Comparison of ENCODE assay signal across 8 mouse cellular contexts in the genomic region with DNA sequence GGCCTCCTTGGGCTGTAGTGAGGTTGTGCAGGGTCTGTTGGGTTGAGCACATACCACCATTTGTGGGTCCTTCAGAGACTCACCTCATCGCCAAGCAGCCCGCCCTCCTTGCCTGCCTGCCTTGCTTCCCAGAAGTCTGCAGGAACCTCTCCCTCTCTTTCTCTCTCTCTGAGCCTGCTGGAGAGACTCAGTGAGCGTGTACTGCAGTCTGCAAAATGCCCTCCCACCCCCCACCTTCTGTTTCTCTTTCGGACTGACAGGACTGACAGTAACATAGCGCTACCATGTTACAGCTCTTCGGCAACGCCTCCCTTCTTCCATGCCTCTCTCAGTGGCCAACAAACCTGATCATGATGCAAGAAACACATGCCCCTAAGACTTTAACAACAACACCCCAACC. TPM values are rescaled to one million over a fixed set of nuclear protein-coding genes. Genes with fewer than 3 reads are reported as not detected.
A peak's percentile ranks its signal among the peaks of the same experiment; 100 is the strongest.
DNase-seq lines count a peak whose midpoint lies in the region; ATAC-seq and TF ChIP-seq lines count a peak whose summit lies in the region.

No protein-coding gene starts in this region.

- TF ChIP-seq POLR2A in heart, adult 2 months (IDR thresholded peaks at IDR 0.05; ENCODE audit: insufficient read depth, low read depth, low read length), result no peak

- 0 out of 2 replicates have a peak overlapping the region, but pooled peaks have one; percentile 16 for H3K4me2 ChIP-seq in embryonic facial prominence, embryonic 12.5 days (replicated peaks)
- H3K4me2 ChIP-seq in neural tube, embryonic 13.5 days, result no peak overlapping the region

- peaks cover 6% of the 10 kb centered on the region; the same call in 1 of the 2 replicates for H3K36me3 ChIP-seq in heart, adult 2 months (ENCODE audit: control insufficient read depth, insufficient read depth, low read length)
- H3K36me3 ChIP-seq in embryonic facial prominence, embryonic 12.5 days, result no peaks in the 10 kb centered on the region
- H3K36me3 ChIP-seq in neural tube, embryonic 13.5 days, result no peaks in the 10 kb centered on the region

- no peak overlapping the region for H3K9ac ChIP-seq in heart, adult 2 months (ENCODE audit: low read depth, low read length)
- H3K9ac ChIP-seq in embryonic facial prominence, embryonic 12.5 days, result 0 out of 2 replicates have a peak overlapping the region, but pooled peaks have one; percentile 25
- H3K9ac ChIP-seq in neural tube, embryonic 13.5 days, result peak overlapping the region; percentile 34

- no peak for TF ChIP-seq CTCF in heart, adult 2 months (IDR thresholded peaks at IDR 0.05)
- TF ChIP-seq CTCF in left cerebral cortex, adult 2 months (IDR thresholded peaks at IDR 0.05), result no peak

- no peaks in the 10 kb centered on the region for H3K9me3 ChIP-seq in embryonic facial prominence, embryonic 12.5 days
- H3K9me3 ChIP-seq in neural tube, embryonic 13.5 days, result no peaks in the 10 kb centered on the region

- no peak for DNase-seq in heart, adult 2 months
- no peak for DNase-seq in heart, postnatal 14 days
- no peak for DNase-seq in left cerebral cortex, adult 2 months (ENCODE audit: extremely low spot score in 1 of 2, low spot score in 2 of 2)
- DNase-seq in left cerebral cortex, adult 11 months (ENCODE audit: low spot score), result no peak
- no peak for DNase-seq in left cerebral cortex, postnatal 10 days (ENCODE audit: extremely low spot score in 1 of 2, low spot score in 2 of 2)

- no peak for TF ChIP-seq EP300 in heart, adult 2 months (IDR thresholded peaks at IDR 0.05; ENCODE audit: insufficient read depth, low read depth, low read length)

- H3K4me3 ChIP-seq in heart, adult 2 months, result peak overlapping the region; percentile 8; the same call in 1 of the 2 replicates
- H3K4me3 ChIP-seq in left cerebral cortex, adult 2 months, result no peak overlapping the region
- H3K4me3 ChIP-seq in embryonic facial prominence, embryonic 12.5 days, result no peak overlapping the region
- no peak overlapping the region for H3K4me3 ChIP-seq in neural tube, embryonic 13.5 days

- no peaks in the 10 kb centered on the region for H3K27me3 ChIP-seq in heart, adult 2 months (ENCODE audit: control insufficient read depth, insufficient read depth, low read length)
- no peaks in the 10 kb centered on the region for H3K27me3 ChIP-seq in embryonic facial prominence, embryonic 12.5 days
- no peaks in the 10 kb centered on the region for H3K27me3 ChIP-seq in neural tube, embryonic 13.5 days

- WGBS in heart, adult 2 months, result 53% methylated on average over 7 of the region's 7 CpGs
- 33% methylated on average over 7 of the region's 7 CpGs for WGBS in embryonic facial prominence, embryonic 12.5 days
- 20% methylated on average over 7 of the region's 7 CpGs for WGBS in neural tube, embryonic 13.5 days

- ATAC-seq in embryonic facial prominence, embryonic 12.5 days (ENCODE audit: insufficient number of reproducible peaks, insufficient read depth, low FRiP score, low TSS enrichment), result no peak
- 0 out of 2 replicates have a peak, but pooled peaks have one; percentile 7 for ATAC-seq in neural tube, embryonic 13.5 days (ENCODE audit: low read depth)
- no peak for ATAC-seq in erythroblast, adult 5-6 weeks (replicated peaks; ENCODE audit: low FRiP score, poor library complexity, severe bottlenecking)

- peaks cover 23% of the 10 kb centered on the region for H3K79me2 ChIP-seq in heart, adult 2 months (replicated peaks; ENCODE audit: control insufficient read depth, insufficient read depth, low read length)

- peak overlapping the region; percentile 53 for H3K27ac ChIP-seq in heart, adult 2 months
- peak overlapping the region; percentile 11; the same call in 1 of the 2 replicates for H3K27ac ChIP-seq in left cerebral cortex, adult 2 months
- H3K27ac ChIP-seq in embryonic facial prominence, embryonic 12.5 days, result peak overlapping the region; percentile 77; the same call in 1 of the 2 replicates
- peak overlapping the region; percentile 46; the same call in 1 of the 2 replicates for H3K27ac ChIP-seq in neural tube, embryonic 13.5 days (replicated peaks)

- peaks cover 59% of the 10 kb centered on the region for H3K4me1 ChIP-seq in heart, adult 2 months (ENCODE audit: control insufficient read depth, insufficient read depth, low read length)
- peaks cover 70% of the 10 kb centered on the region for H3K4me1 ChIP-seq in embryonic facial prominence, embryonic 12.5 days
- H3K4me1 ChIP-seq in neural tube, embryonic 13.5 days (replicated peaks), result peaks cover 85% of the 10 kb centered on the region

- intact Hi-C loops in heart, adult 2 months (cut with DNase I), result no loop called here
- intact Hi-C loops in heart, postnatal 14 days (cut with DNase I), result no loop called here
- intact Hi-C loops in left cerebral cortex, adult 2 months (cut with DNase I), result no loop called here
- intact Hi-C loops in left cerebral cortex, postnatal 10 days (cut with DNase I), result no loop called here

RNA-seq across cellular contexts. Expression of a gene that starts 32.1 kb away (rescaled TPM):
- total RNA-seq in heart, adult 2 months (2021), result 10 to 100 TPM; 56.7 to 56.8 TPM
- 34.9 and 46.0 TPM in 2 replicates for polyA plus RNA-seq in heart, adult 2 months (2012; rRNA removed)
- total RNA-seq in heart, postnatal 14 days (2021), result 10 to 100 TPM; 65.0 to 65.3 TPM
- total RNA-seq in left cerebral cortex, adult 2 months (2021), result 100 to 1,000 TPM; 113 to 119 TPM
- polyA plus RNA-seq in embryonic facial prominence, embryonic 12.5 days (2016; fragmentation: Nextera tagmentation; extraction: Ambion mirVana), result 16.8 and 17.7 TPM in 2 replicates
- polyA plus RNA-seq in neural tube, embryonic 13.5 days (2015; fragmentation: Nextera tagmentation; extraction: Ambion mirVana), result 11.3 and 12.2 TPM in 2 replicates
- total RNA-seq in erythroblast, adult 5-6 weeks (2015; ENCODE audit: low replicate concordance), result 8.8 and 10.8 TPM in 2 replicates
- 2.8 and 3.4 TPM in 2 replicates for total RNA-seq in erythroblast, adult 5-6 weeks (2017; ENCODE audit: low replicate concordance)
- 100 to 1,000 TPM; 108 to 111 TPM for total RNA-seq in left cerebral cortex, postnatal 10 days (2021)

RNA-seq across cellular contexts. Expression of a gene that starts 59.3 kb away (rescaled TPM):
- 10 to 100 TPM; 14.4 to 16.7 TPM for total RNA-seq in heart, adult 2 months (2021)
- polyA plus RNA-seq in heart, adult 2 months (2012; rRNA removed), result 26.7 and 30.3 TPM in 2 replicates
- total RNA-seq in heart, postnatal 14 days (2021), result 10 to 100 TPM; 19.0 to 19.6 TPM
- total RNA-seq in left cerebral cortex, adult 2 months (2021), result 10 to 100 TPM; 25.9 to 28.8 TPM
- polyA plus RNA-seq in embryonic facial prominence, embryonic 12.5 days (2016; fragmentation: Nextera tagmentation; extraction: Ambion mirVana), result 85.1 and 87.4 TPM in 2 replicates
- polyA plus RNA-seq in neural tube, embryonic 13.5 days (2015; fragmentation: Nextera tagmentation; extraction: Ambion mirVana), result 76.3 and 84.2 TPM in 2 replicates
- 5.4 and 8.1 TPM in 2 replicates for total RNA-seq in erythroblast, adult 5-6 weeks (2015; ENCODE audit: low replicate concordance)
- total RNA-seq in erythroblast, adult 5-6 weeks (2017; ENCODE audit: low replicate concordance), result 2.9 and 3.5 TPM in 2 replicates
- total RNA-seq in left cerebral cortex, postnatal 10 days (2021), result 10 to 100 TPM; 25.4 to 26.2 TPM

Comparison
In these comparisons a context has a peak if more than half of its experiments do, and no peak if none do; other contexts are left out.
1. H3K27ac ChIP-seq: peak in every context shown above with its lines; median percentile 77 in embryonic facial prominence, embryonic 12.5 days; 53 in heart, adult 2 months; 46 in neural tube, embryonic 13.5 days; 11 in left cerebral cortex, adult 2 months.
2. RNA of a gene that starts 32.1 kb away (total RNA-seq): 113 to 119 TPM in left cerebral cortex, adult 2 months, 108 to 111 TPM in left cerebral cortex, postnatal 10 days, 65.0 to 65.3 TPM in heart, postnatal 14 days and 56.7 to 56.8 TPM in heart, adult 2 months; 2.8 to 10.8 TPM in erythroblast, adult 5-6 weeks; every median in the first group is over 4 times any median in the second.